Mouse (Mus musculus) hematopoietic multipotent progenitor cell, adult 10-12 weeks (in vitro differentiated cells): Measurements from ENCODE around the gene Slc6a1. TPM values are rescaled to one million over a fixed set of nuclear protein-coding genes. Genes with fewer than 3 reads are reported as not detected.

Source experiments
- polyA plus RNA-seq: library from polyadenylated mRNA; stranded (reverse); fragments of >175 nt; gene quantifications from 2 replicates; pipeline ENCODE4 v1.2.3, GENCODE M21; 2012; ENCODE audit warnings: low replicate concordance

The Slc6a1 gene
- polyA plus RNA-seq: 0.55 and 0.64 TPM in 2 replicates

GRCm38 (mm10) chr6:114282469-114283277 lies at the start of gene Slc6a1:
TSS of gene Slc6a1 (plus strand) at chr6:114282635.

Other genes starting within 250 kb of the Slc6a1 start
- 0.09 and 0.11 TPM in 2 replicates for gene Atp2b2, start 240.0 kb upstream of the Slc6a1 start, polyA plus RNA-seq
- gene Slc6a11, start 151.4 kb upstream of the Slc6a1 start, polyA plus RNA-seq: not detected in 2 replicates
- 0.24 and 0.40 TPM in 2 replicates for gene Hrh1, start 115.3 kb downstream of the Slc6a1 start, polyA plus RNA-seq